Mouse (Mus musculus): ENCODE data around the gene Slc2a10. TPM values are rescaled to one million over a fixed set of nuclear protein-coding genes. Genes with fewer than 3 reads are reported as not detected.

The Slc2a10 gene
- total RNA-seq, 4 experiments from 2014 or later, result 0.58 to 2.1 (median 0.74) TPM

- DNase-seq, result no peak
Measured at GRCm38 (mm10) chr2:165563298-165564058, 59.9 kb downstream of the Slc2a10 start.

GRCm38 (mm10) chr2:165564101-165564500, 60.5 kb downstream of the Slc2a10 start:
- no peak for DNase-seq

GRCm38 (mm10) chr2:165564620-165565019, 61.0 kb downstream of the Slc2a10 start:
- DNase-seq, result no peak

GRCm38 (mm10) chr2:165566898-165567297, 63.3 kb downstream of the Slc2a10 start:
- no peak for DNase-seq

GRCm38 (mm10) chr2:165567820-165568219, 64.2 kb downstream of the Slc2a10 start:
- no peak for DNase-seq

GRCm38 (mm10) chr2:165568911-165569310, 65.3 kb downstream of the Slc2a10 start:
- DNase-seq, result no peak

Other genes with a start within 250 kb of the Slc2a10 start
- gene Slc35c2, start 215.9 kb upstream of the Slc2a10 start, total RNA-seq (2022), result 10 to 100 TPM; 56.7 to 62.1 (median 58.3) TPM
- 10 to 100 TPM; 22.8 to 36.2 (median 31.4) TPM for gene Elmo2, start 177.3 kb upstream of the Slc2a10 start, total RNA-seq (2022)
- not detected for gene Zfp663, start 135.1 kb upstream of the Slc2a10 start, total RNA-seq (2022)
- 1 to 10 TPM; 5.3 to 7.5 (median 6.3) TPM for gene Zfp334, start 115.5 kb upstream of the Slc2a10 start, total RNA-seq (2022)
- under 1 TPM; 0.14 to 0.17 (median 0.16) TPM for gene Ocstamp, start 103.4 kb upstream of the Slc2a10 start, total RNA-seq (2022)
- gene Slc13a3, start 30.6 kb upstream of the Slc2a10 start, total RNA-seq (2022), result 1 to 10 TPM; 1.1 to 1.5 (median 1.4) TPM
- 10 to 100 TPM; 12.5 to 17.3 (median 14.7) TPM for gene Trp53rka, start 10.5 kb upstream of the Slc2a10 start, total RNA-seq (2022)
- 1 to 10 TPM; 2.1 to 5.0 (median 3.9) TPM for gene Eya2, start 91.2 kb downstream of the Slc2a10 start, total RNA-seq (2022)

Data from adrenal gland, adult 8-10 months (tissue).